Mouse (Mus musculus) forelimb bud, embryonic 11.5 days (tissue): ENCODE results near the gene Olfr71.

Experiments used
- DNase-seq: peaks from one replicate; pipeline ENCODE4 v3.0.0-alpha.2; 2012; ENCODE audit warnings: low read depth, low spot score

Olfr71 gene

GRCm38 (mm10) chr4:43656339-43657109 is 53.5 kb downstream of the Olfr71 start, which contains the start of gene Hint2:
Gene Hint2 (minus strand): TSS chr4:43656466.
- DNase-seq = peak; percentile 98

DNA sequence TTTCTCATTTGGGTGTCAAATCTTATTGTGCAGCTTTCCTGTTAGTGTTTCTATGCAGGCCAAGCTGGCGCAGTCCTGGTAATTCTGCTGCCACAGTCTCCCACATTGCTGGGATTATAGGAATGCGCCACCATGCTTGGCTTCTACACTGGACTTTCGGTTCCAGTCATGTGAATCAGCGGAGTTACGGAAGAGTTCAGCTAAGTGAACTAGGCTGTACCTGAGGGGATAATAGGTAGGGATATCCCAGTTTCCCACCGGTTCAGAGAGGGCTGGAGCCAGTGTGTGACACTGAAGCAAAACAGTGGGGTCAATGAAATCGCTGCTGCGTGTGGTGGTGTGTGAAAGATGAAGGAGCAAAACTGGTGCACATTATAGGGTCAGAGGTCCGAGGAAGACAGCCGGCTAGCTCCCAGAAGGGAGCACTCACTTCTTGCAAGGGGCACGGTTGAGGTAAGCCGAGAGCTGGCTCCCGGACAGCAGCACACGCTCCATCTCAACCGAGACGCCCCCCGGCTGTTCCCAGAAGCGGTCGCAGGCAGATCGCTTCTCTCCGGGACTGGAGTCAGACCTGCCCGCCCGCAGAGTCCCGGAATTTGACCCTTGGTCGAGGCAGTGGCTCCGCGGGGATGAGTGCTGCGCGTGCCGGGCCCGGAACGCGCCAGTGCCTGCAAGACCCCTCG is 54.3 kb downstream of the Olfr71 start:
- DNase-seq = no peak
